Mouse (Mus musculus) hindbrain, embryonic 13.5 days (tissue): Measurements from ENCODE around the gene Ptpn13. TPM values are rescaled to one million over a fixed set of nuclear protein-coding genes. Genes with fewer than 3 reads are reported as not detected.

Experiments
- ATAC-seq: fragments of 200-750 bp; cut with Nextera tagmentation; 2 replicates; pipeline ENCODE4 v1.8.0; 2017; ENCODE audit warnings: moderate TSS enrichment; ENCODE audit not compliant: low FRiP score
- H3K27ac ChIP-seq: fragments of 300-500 bp; sonication (generic); 2 replicates; pipeline ENCODE4 v1.5.1; 2015; ENCODE audit warnings: inconsistent platforms, mild to moderate bottlenecking, moderate library complexity
- H3K27me3 ChIP-seq: fragments of 300-500 bp; sonication (generic); 2 replicates; pipeline ENCODE4 v1.6.1; 2015; ENCODE audit warnings: mild to moderate bottlenecking, inconsistent platforms
- H3K36me3 ChIP-seq: fragments of 300-500 bp; sonication (generic); 2 replicates; pipeline ENCODE4 v1.6.1; 2015; ENCODE audit warnings: mild to moderate bottlenecking, inconsistent platforms
- H3K4me1 ChIP-seq: fragments of 300-500 bp; sonication (generic); replicated peaks from 2 replicates; pipeline ENCODE4 v1.6.1; 2015; ENCODE audit warnings: inconsistent platforms
- H3K4me2 ChIP-seq: fragments of 300-500 bp; sonication (generic); 2 replicates; pipeline ENCODE4 v1.6.1; 2015; ENCODE audit warnings: inconsistent platforms, mild to moderate bottlenecking, moderate library complexity
- H3K4me3 ChIP-seq: fragments of 300-500 bp; sonication (generic); 2 replicates; pipeline ENCODE4 v1.5.1; 2015; ENCODE audit warnings: mild to moderate bottlenecking, inconsistent platforms
- H3K9ac ChIP-seq: fragments of 300-500 bp; sonication (generic); 2 replicates; pipeline ENCODE4 v1.6.1; 2015; ENCODE audit warnings: mild to moderate bottlenecking, inconsistent platforms
- H3K9me3 ChIP-seq: fragments of 300-500 bp; sonication (generic); 2 replicates; pipeline ENCODE4 v1.6.1; 2016; ENCODE audit warnings: inconsistent platforms
- WGBS: fragments of 180-500 bp; shearing (Covaris S2); methylation state at CpG from one replicate; pipeline ENCODE4 v1.1.7; 2015; 5-methylcytosine and 5-hydroxymethylcytosine counted together
- polyA plus RNA-seq: library from polyadenylated mRNA; unstranded; fragments of >200 nt; fragmentation: Nextera tagmentation; extraction: Ambion mirVana; gene quantifications from 2 replicates; pipeline ENCODE4 v1.2.1, GENCODE M21; 2015

The Ptpn13 gene
- polyA plus RNA-seq, 1 experiment from 2014 or later, result 7.5 TPM

- no peak for ATAC-seq
- Histone ChIP-seq H3K4me2 (no peak overlapping the region), H3K9me3 (no peaks in the 10 kb centered on the region), H3K4me3 (no peak overlapping the region), H3K27me3 (no peaks in the 10 kb centered on the region), H3K36me3 (no peaks in the 10 kb centered on the region), H3K27ac (no peak overlapping the region), H3K4me1 (no peaks in the 10 kb centered on the region), H3K9ac (no peak overlapping the region)
- WGBS, result 92% methylated on average over 5 of the region's 5 CpGs
These were observed 47.7 kb downstream of the Ptpn13 start for GRCm38 (mm10) chr5:103472670-103473069.

- Histone ChIP-seq H3K4me1 (no peaks in the 10 kb centered on the region), H3K27me3 (no peaks in the 10 kb centered on the region), H3K9ac (no peak overlapping the region), H3K4me3 (no peak overlapping the region), H3K4me2 (no peak overlapping the region), H3K9me3 (no peaks in the 10 kb centered on the region), H3K36me3 (no peaks in the 10 kb centered on the region), H3K27ac (no peak overlapping the region)
- 93% methylated on average over 11 of the region's 11 CpGs for WGBS
- ATAC-seq, result no peak
These were observed 48.6 kb downstream of the Ptpn13 start for GRCm38 (mm10) chr5:103473467-103474096.

GRCm38 (mm10) chr5:103474259-103474658 is 49.3 kb downstream of the Ptpn13 start:
- ATAC-seq, result no peak
- H3K4me3 ChIP-seq, result no peak overlapping the region

GRCm38 (mm10) chr5:103475503-103475902 is 50.5 kb downstream of the Ptpn13 start:
- WGBS, result 92% methylated on average over 5 of the region's 5 CpGs
- H3K36me3 ChIP-seq, result no peaks in the 10 kb centered on the region
- ATAC-seq, result no peak

More at GRCm38 (mm10) chr5:103474259-103474658, 49.3 kb downstream of the Ptpn13 start:
- no peaks in the 10 kb centered on the region for H3K36me3 ChIP-seq
- WGBS, result 88% methylated on average over 4 of the region's 4 CpGs
- no peak overlapping the region for H3K27ac ChIP-seq
- H3K9me3 ChIP-seq, result no peaks in the 10 kb centered on the region
- H3K4me1 ChIP-seq, result no peaks in the 10 kb centered on the region
- no peak overlapping the region for H3K9ac ChIP-seq
- no peaks in the 10 kb centered on the region for H3K27me3 ChIP-seq
- H3K4me2 ChIP-seq, result no peak overlapping the region

GRCm38 (mm10) chr5:103479503-103479902 is 54.5 kb downstream of the Ptpn13 start:
- H3K4me1 ChIP-seq, result no peaks in the 10 kb centered on the region
- no peaks in the 10 kb centered on the region for H3K9me3 ChIP-seq
- H3K36me3 ChIP-seq, result no peaks in the 10 kb centered on the region
- no peak overlapping the region for H3K4me2 ChIP-seq
- no peak overlapping the region for H3K27ac ChIP-seq
- no peak overlapping the region for H3K9ac ChIP-seq
- H3K4me3 ChIP-seq, result no peak overlapping the region
- 93% methylated on average over 5 of the region's 5 CpGs for WGBS
- no peaks in the 10 kb centered on the region for H3K27me3 ChIP-seq
- ATAC-seq, result no peak

More at GRCm38 (mm10) chr5:103475503-103475902, 50.5 kb downstream of the Ptpn13 start:
- H3K9me3 ChIP-seq, result no peaks in the 10 kb centered on the region
- H3K27me3 ChIP-seq, result no peaks in the 10 kb centered on the region
- no peak overlapping the region for H3K27ac ChIP-seq
- no peak overlapping the region for H3K9ac ChIP-seq
- H3K4me3 ChIP-seq, result no peak overlapping the region
- H3K4me1 ChIP-seq, result no peaks in the 10 kb centered on the region
- H3K4me2 ChIP-seq, result no peak overlapping the region

GRCm38 (mm10) chr5:103481222-103481621 is 56.2 kb downstream of the Ptpn13 start:
- Histone ChIP-seq H3K4me2 (no peak overlapping the region), H3K4me3 (no peak overlapping the region), H3K9me3 (no peaks in the 10 kb centered on the region), H3K4me1 (no peaks in the 10 kb centered on the region), H3K9ac (no peak overlapping the region), H3K27me3 (no peaks in the 10 kb centered on the region), H3K27ac (no peak overlapping the region), H3K36me3 (no peaks in the 10 kb centered on the region)
- ATAC-seq, result no peak
- WGBS, result 89% methylated on average over 2 of the region's 2 CpGs

GRCm38 (mm10) chr5:103487001-103487400 is 62.0 kb downstream of the Ptpn13 start:
- Histone ChIP-seq H3K27me3 (no peaks in the 10 kb centered on the region), H3K4me3 (no peak overlapping the region), H3K36me3 (no peaks in the 10 kb centered on the region), H3K4me2 (no peak overlapping the region), H3K27ac (no peak overlapping the region), H3K9ac (no peak overlapping the region), H3K4me1 (no peaks in the 10 kb centered on the region), H3K9me3 (no peaks in the 10 kb centered on the region)
- no peak for ATAC-seq
- 92% methylated on average over 7 of the region's 7 CpGs for WGBS

GRCm38 (mm10) chr5:103490964-103491363 is 66.0 kb downstream of the Ptpn13 start:
- no peak for ATAC-seq
- Histone ChIP-seq H3K9me3 (no peaks in the 10 kb centered on the region), H3K4me3 (no peak overlapping the region), H3K9ac (no peak overlapping the region), H3K27ac (no peak overlapping the region), H3K4me1 (no peaks in the 10 kb centered on the region), H3K36me3 (no peaks in the 10 kb centered on the region), H3K27me3 (no peaks in the 10 kb centered on the region), H3K4me2 (no peak overlapping the region)
- WGBS, result 94% methylated on average over 8 of the region's 8 CpGs

- H3K27me3 ChIP-seq, result no peaks in the 10 kb centered on the region
- no peaks in the 10 kb centered on the region for H3K4me1 ChIP-seq
- no peak overlapping the region for H3K27ac ChIP-seq
- 94% methylated on average over 5 of the region's 5 CpGs for WGBS
- no peak for ATAC-seq
- H3K4me3 ChIP-seq, result no peak overlapping the region
- no peaks in the 10 kb centered on the region for H3K36me3 ChIP-seq
- no peaks in the 10 kb centered on the region for H3K9me3 ChIP-seq
- H3K4me2 ChIP-seq, result no peak overlapping the region
- no peak overlapping the region for H3K9ac ChIP-seq
These were observed 66.8 kb downstream of the Ptpn13 start for GRCm38 (mm10) chr5:103491788-103492187.

GRCm38 (mm10) chr5:103497061-103497460 is 72.1 kb downstream of the Ptpn13 start:
- no peaks in the 10 kb centered on the region for H3K4me1 ChIP-seq
- WGBS, result 91% methylated on average over 5 of the region's 5 CpGs
- no peaks in the 10 kb centered on the region for H3K27me3 ChIP-seq
- H3K9ac ChIP-seq, result no peak overlapping the region
- H3K36me3 ChIP-seq, result 0 out of 2 replicates have a peak, but pooled peaks cover 6% of the 10 kb centered on the region
- no peak overlapping the region for H3K4me2 ChIP-seq
- H3K27ac ChIP-seq, result no peak overlapping the region
- no peak overlapping the region for H3K4me3 ChIP-seq
- no peak for ATAC-seq
- H3K9me3 ChIP-seq, result no peaks in the 10 kb centered on the region

- 0 out of 2 replicates have a peak, but pooled peaks cover 7% of the 10 kb centered on the region for H3K36me3 ChIP-seq
- no peak overlapping the region for H3K4me3 ChIP-seq
- no peak overlapping the region for H3K4me2 ChIP-seq
- H3K27me3 ChIP-seq, result no peaks in the 10 kb centered on the region
- H3K4me1 ChIP-seq, result no peaks in the 10 kb centered on the region
- no peak overlapping the region for H3K9ac ChIP-seq
- no peak overlapping the region for H3K27ac ChIP-seq
- 90% methylated on average over 2 of the region's 2 CpGs for WGBS
- ATAC-seq, result no peak
- no peaks in the 10 kb centered on the region for H3K9me3 ChIP-seq
These were observed 72.5 kb downstream of the Ptpn13 start for GRCm38 (mm10) chr5:103497480-103497879.

GRCm38 (mm10) chr5:103499305-103499704 is 74.3 kb downstream of the Ptpn13 start:
- Histone ChIP-seq H3K4me3 (no peak overlapping the region), H3K9me3 (no peaks in the 10 kb centered on the region), H3K4me1 (no peaks in the 10 kb centered on the region), H3K4me2 (no peak overlapping the region), H3K36me3 (0 out of 2 replicates have a peak, but pooled peaks cover 7% of the 10 kb centered on the region), H3K9ac (no peak overlapping the region), H3K27ac (no peak overlapping the region), H3K27me3 (no peaks in the 10 kb centered on the region)
- no peak for ATAC-seq
- 51% methylated on average over 6 of the region's 6 CpGs for WGBS

- H3K4me2 ChIP-seq, result no peak overlapping the region
- WGBS, result 93% methylated on average over 9 of the region's 9 CpGs
- 0 out of 2 replicates have a peak, but pooled peaks cover 7% of the 10 kb centered on the region for H3K36me3 ChIP-seq
- no peak for ATAC-seq
- H3K27me3 ChIP-seq, result no peaks in the 10 kb centered on the region
- no peaks in the 10 kb centered on the region for H3K9me3 ChIP-seq
- H3K27ac ChIP-seq, result no peak overlapping the region
- no peak overlapping the region for H3K4me3 ChIP-seq
- no peak overlapping the region for H3K9ac ChIP-seq
- H3K4me1 ChIP-seq, result no peaks in the 10 kb centered on the region
These were observed 76.1 kb downstream of the Ptpn13 start for GRCm38 (mm10) chr5:103501076-103501475.
